In the genomic region with DNA sequence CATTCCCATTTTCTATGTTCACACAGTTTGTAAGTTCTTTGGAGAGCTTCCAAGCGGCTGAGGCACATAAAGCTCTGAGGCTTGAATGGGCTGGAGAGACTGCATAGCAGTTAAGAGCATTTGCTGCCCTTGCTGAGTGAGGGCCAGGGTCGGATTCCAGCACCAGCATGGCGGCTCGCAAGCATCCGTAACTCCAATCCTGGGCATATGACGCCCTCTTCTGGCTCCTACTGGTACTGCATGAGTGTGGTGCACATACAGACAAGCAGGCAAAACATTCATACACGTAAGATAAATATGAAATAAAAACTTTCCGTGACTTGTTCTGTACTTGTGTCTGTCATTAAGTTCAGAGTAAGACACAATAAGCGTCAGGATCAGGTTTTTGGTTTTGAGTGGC, we compare ENCODE assay signal across 8 mouse cellular contexts. TPM values are rescaled to one million over a fixed set of nuclear protein-coding genes. Genes with fewer than 3 reads are reported as not detected.
A peak's percentile ranks its signal among the peaks of the same experiment; 100 is the strongest.
DNase-seq lines count a peak whose midpoint lies in the region; ATAC-seq and TF ChIP-seq lines count a peak whose summit lies in the region.

No protein-coding gene starts in this region.

- WGBS in liver, embryonic 14.5 days (ENCODE audit: insufficient replicate concordance) = 48% methylated on average over 9 of the region's 9 CpGs

- H3K9me3 ChIP-seq in liver, embryonic 14.5 days (ENCODE audit: control insufficient read depth, low read length) = no peaks in the 10 kb centered on the region

- peaks cover 24 to 27% of the 10 kb centered on the region in 2 experiments for H3K4me1 ChIP-seq in liver, embryonic 14.5 days (replicated peaks; ENCODE audit: control insufficient read depth in 2 of 2, insufficient read depth in 2 of 2, low read length in 1 of 2)

- intact Hi-C loops in heart, postnatal 14 days (cut with DNase I) = loop anchor here (1.0 kb wide), 1 partner anchor 32 kb away; no protein-coding TSS in a partner anchor

- no peak overlapping the region for H3K9ac ChIP-seq in liver, embryonic 14.5 days (replicated peaks)

- no peaks in the 10 kb centered on the region for H3K36me3 ChIP-seq in liver, embryonic 14.5 days (replicated peaks; ENCODE audit: control insufficient read depth, insufficient read depth, low read depth)

- H3K4me3 ChIP-seq in liver, embryonic 14.5 days (ENCODE audit: insufficient read depth in 1 of 2, low read depth in 2 of 2, low read length in 2 of 2) = no peak overlapping the region

- H3K4me2 ChIP-seq in liver, embryonic 14.5 days (ENCODE audit: low read depth) = no peak overlapping the region

- no peak for ATAC-seq in liver, embryonic 14.5 days (ENCODE audit: insufficient read depth)
- ATAC-seq in frontal cortex, adult (ENCODE audit: low TSS enrichment) = no peak

- H3K27ac ChIP-seq in liver, embryonic 14.5 days = no peak overlapping the region

- DNase-seq in cerebellum, postnatal 25 days = peak; percentile 30 to 57
- no peak for DNase-seq in cerebellum, adult 8-10 months
- DNase-seq in thymus, postnatal 4 days = peak; percentile 50
- no peak for DNase-seq in thymus, postnatal 25 days
- peak; percentile 28 to 52 for DNase-seq in heart, postnatal 14 days
- DNase-seq in liver, embryonic 14.5 days (ENCODE audit: low read depth in 3 of 3, low spot score in 3 of 3) = no peak
- no peak for DNase-seq in frontal cortex, postnatal 36 days (ENCODE audit: low spot score in 2 of 2)

- TF ChIP-seq EP300 in liver, embryonic 14.5 days (IDR thresholded peaks at IDR 0.05; ENCODE audit: low read depth) = no peak

- H3K27me3 ChIP-seq in liver, embryonic 14.5 days (ENCODE audit: control insufficient read depth, insufficient read depth, low read length) = no peaks in the 10 kb centered on the region

- TF ChIP-seq CTCF in liver, embryonic 14.5 days (IDR thresholded peaks at IDR 0.05; ENCODE audit: low read depth) = peak; percentile 86

RNA-seq across cellular contexts. Expression of a gene that starts 19.6 kb away (rescaled TPM):
- total RNA-seq in heart, postnatal 14 days (2021) = 1 to 10 TPM; 2.9 to 4.1 TPM
- 0.53 and 0.80 TPM in 2 replicates for polyA plus RNA-seq in liver, embryonic 14.5 days (2012; rRNA removed)
- polyA plus RNA-seq in liver, embryonic 14.5 days (2014; fragmentation: Nextera tagmentation; extraction: Ambion mirVana) = 0.70 and 1.7 TPM in 2 replicates

RNA-seq across cellular contexts. Expression of a gene that starts 19.8 kb away (rescaled TPM):
- 10 to 100 TPM; 14.8 to 20.2 TPM for total RNA-seq in heart, postnatal 14 days (2021)
- polyA plus RNA-seq in liver, embryonic 14.5 days (2012; rRNA removed) = 3.7 and 4.3 TPM in 2 replicates
- 2.6 and 3.1 TPM in 2 replicates for polyA plus RNA-seq in liver, embryonic 14.5 days (2014; fragmentation: Nextera tagmentation; extraction: Ambion mirVana)

RNA-seq across cellular contexts. Expression of a gene that starts 29.9 kb away (rescaled TPM):
- 1 to 10 TPM; 2.7 to 3.2 TPM for total RNA-seq in heart, postnatal 14 days (2021)
- 0.21 and 0.26 TPM in 2 replicates for polyA plus RNA-seq in liver, embryonic 14.5 days (2012; rRNA removed)
- 0.20 TPM in 1 of 2 replicates, not detected in the other for polyA plus RNA-seq in liver, embryonic 14.5 days (2014; fragmentation: Nextera tagmentation; extraction: Ambion mirVana)

RNA-seq across cellular contexts. Expression of a gene that starts 33.6 kb away (rescaled TPM):
- 10 to 100 TPM; 39.7 to 42.1 TPM for total RNA-seq in heart, postnatal 14 days (2021)
- polyA plus RNA-seq in liver, embryonic 14.5 days (2012; rRNA removed) = 37.0 and 45.8 TPM in 2 replicates
- 21.0 and 24.5 TPM in 2 replicates for polyA plus RNA-seq in liver, embryonic 14.5 days (2014; fragmentation: Nextera tagmentation; extraction: Ambion mirVana)

RNA-seq across cellular contexts. Expression of a gene that starts 43.0 kb away (rescaled TPM):
- total RNA-seq in heart, postnatal 14 days (2021) = 10 to 100 TPM; 35.6 to 37.5 TPM
- 14.3 and 16.0 TPM in 2 replicates for polyA plus RNA-seq in liver, embryonic 14.5 days (2012; rRNA removed)
- 19.5 and 22.4 TPM in 2 replicates for polyA plus RNA-seq in liver, embryonic 14.5 days (2014; fragmentation: Nextera tagmentation; extraction: Ambion mirVana)

Comparison
In these comparisons a context has a peak if more than half of its experiments do, and no peak if none do; other contexts are left out.
1. DNase-seq: peak in cerebellum, postnatal 25 days (2 of 2), thymus, postnatal 4 days (single experiment) and heart, postnatal 14 days (2 of 2); none in cerebellum, adult 8-10 months (single experiment), thymus, postnatal 25 days (single experiment), liver, embryonic 14.5 days (0 of 3) and frontal cortex, postnatal 36 days (0 of 2).